Mouse (Mus musculus) midbrain, embryonic 10.5 days (tissue): ENCODE data around the gene Serpinb6a. TPM values are rescaled to one million over a fixed set of nuclear protein-coding genes. Genes with fewer than 3 reads are reported as not detected.
"Not testable (repeated sequence)": the region's sequence is repeated elsewhere in the genome, so short reads cannot be mapped to it uniquely, and the experiment has no call there.

Experiments used
- DNase-seq: peaks from one replicate; pipeline ENCODE4 v3.0.0-alpha.2; 2017; ENCODE audit warnings: low spot score
- H3K27ac ChIP-seq: fragments of 300-500 bp; sonication (generic); replicated peaks from 2 replicates; pipeline ENCODE4 v1.5.1; 2016; ENCODE audit warnings: mild to moderate bottlenecking
- H3K27me3 ChIP-seq: fragments of 300-500 bp; sonication (generic); 2 replicates; pipeline ENCODE4 v1.6.1; 2016; ENCODE audit warnings: low read depth, mild to moderate bottlenecking; ENCODE audit not compliant: poor library complexity, severe bottlenecking
- H3K36me3 ChIP-seq: fragments of 300-500 bp; sonication (generic); 2 replicates; pipeline ENCODE4 v1.6.1; 2016; ENCODE audit warnings: mild to moderate bottlenecking, moderate library complexity
- H3K4me1 ChIP-seq: fragments of 300-500 bp; sonication (generic); 2 replicates; pipeline ENCODE4 v1.6.1; 2016
- H3K4me3 ChIP-seq: fragments of 300-500 bp; sonication (generic); 2 replicates; pipeline ENCODE4 v1.5.1; 2016; ENCODE audit warnings: mild to moderate bottlenecking, moderate library complexity
- H3K9me3 ChIP-seq: fragments of 300-500 bp; sonication (generic); replicated peaks from 2 replicates; pipeline ENCODE4 v1.6.1; 2016; ENCODE audit warnings: mild to moderate bottlenecking
- WGBS: fragments of 180-500 bp; shearing (Covaris S2); methylation state at CpG from one replicate; pipeline ENCODE4 v1.1.7; 2016; 5-methylcytosine and 5-hydroxymethylcytosine counted together
- polyA plus RNA-seq: library from polyadenylated mRNA; unstranded; fragments of >200 nt; fragmentation: Nextera tagmentation; extraction: Ambion mirVana; gene quantifications from 2 replicates; pipeline ENCODE4 v1.2.1, GENCODE M21; 2016

Serpinb6a gene
- polyA plus RNA-seq, 1 experiment from 2014 or later, result 27.6 TPM

GRCm38 (mm10) chr13:33964206-33965046, 38.2 kb downstream of the Serpinb6a start, which contains the start of gene Nqo2:
Nqo2 (plus strand) TSS chr13:33964687.
- peak; percentile 83 for DNase-seq
- peak within 1 kb of the TSS; percentile 90 for H3K27ac ChIP-seq
- WGBS, result 3% methylated on average over 22 of the region's 22 CpGs
- H3K36me3 ChIP-seq, result no peaks in the 10 kb centered on the region
- H3K9me3 ChIP-seq, result no peaks in the 10 kb centered on the region
- peaks cover 17% of the 10 kb centered on the region for H3K4me1 ChIP-seq
- H3K4me3 ChIP-seq, result peak within 1 kb of the TSS; percentile 66
- H3K27me3 ChIP-seq, result no peaks in the 10 kb centered on the region

DNA sequence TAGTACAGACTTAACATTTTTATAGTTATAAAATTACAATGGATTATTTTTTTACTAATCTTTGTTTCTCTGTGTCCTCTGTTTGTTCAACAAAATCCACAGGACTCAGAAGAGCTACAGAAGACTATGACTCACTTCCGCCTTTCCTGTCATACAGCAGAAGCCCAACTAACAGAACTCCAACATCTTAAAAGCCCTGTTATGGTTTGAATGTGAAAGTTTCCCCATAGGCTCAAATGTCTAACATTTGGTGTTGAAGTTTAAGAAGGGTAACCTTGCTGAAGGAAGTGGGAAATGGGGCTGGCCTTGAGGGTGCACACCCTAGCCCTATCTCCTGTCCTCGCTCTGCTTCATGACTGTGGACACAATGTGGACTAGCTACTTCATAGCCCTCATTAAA, 42.8 kb downstream of the Serpinb6a start:
- Histone ChIP-seq H3K27ac (no peak overlapping the region), H3K36me3 (no peaks in the 10 kb centered on the region), H3K27me3 (no peaks in the 10 kb centered on the region), H3K4me1 (peaks cover 6% of the 10 kb centered on the region), H3K4me3 (no peak overlapping the region), H3K9me3 (no peaks in the 10 kb centered on the region)
- DNase-seq, result no peak
- WGBS, result 89% methylated on average over 2 of the region's 2 CpGs

GRCm38 (mm10) chr13:33956571-33957421, 45.8 kb downstream of the Serpinb6a start:
- no peaks in the 10 kb centered on the region for H3K36me3 ChIP-seq
- H3K27ac ChIP-seq, result no peak overlapping the region
- H3K4me3 ChIP-seq, result no peak overlapping the region
- H3K9me3 ChIP-seq, result no peaks in the 10 kb centered on the region
- no peaks in the 10 kb centered on the region for H3K4me1 ChIP-seq
- no peaks in the 10 kb centered on the region for H3K27me3 ChIP-seq
- DNase-seq, result no peak
- WGBS, result 42% methylated on average over 6 of the region's 6 CpGs

GRCm38 (mm10) chr13:33952947-33953346, 49.6 kb downstream of the Serpinb6a start:
- H3K4me1 ChIP-seq, result no peaks in the 10 kb centered on the region
- H3K27me3 ChIP-seq, result no peaks in the 10 kb centered on the region
- H3K27ac ChIP-seq, result no peak overlapping the region
- DNase-seq, result no peak
- no peaks in the 10 kb centered on the region for H3K36me3 ChIP-seq
- 85% methylated on average over 2 of the region's 2 CpGs for WGBS
- H3K4me3 ChIP-seq, result no peak overlapping the region
- no peaks in the 10 kb centered on the region for H3K9me3 ChIP-seq

- H3K4me1 ChIP-seq, result no peaks in the 10 kb centered on the region
- no peak for DNase-seq
- 67% methylated on average over 1 of the region's 1 CpGs for WGBS
- no peaks in the 10 kb centered on the region for H3K27me3 ChIP-seq
- no peaks in the 10 kb centered on the region for H3K9me3 ChIP-seq
- no peak overlapping the region for H3K27ac ChIP-seq
- H3K4me3 ChIP-seq, result no peak overlapping the region
- H3K36me3 ChIP-seq, result no peaks in the 10 kb centered on the region
These were observed 50.5 kb downstream of the Serpinb6a start for GRCm38 (mm10) chr13:33952075-33952449.

- 86% methylated on average over 4 of the region's 4 CpGs for WGBS
- Histone ChIP-seq H3K4me3 (no peak overlapping the region), H3K4me1 (no peaks in the 10 kb centered on the region), H3K36me3 (no peaks in the 10 kb centered on the region), H3K27me3 (no peaks in the 10 kb centered on the region), H3K9me3 (no peaks in the 10 kb centered on the region), H3K27ac (no peak overlapping the region)
- DNase-seq, result no peak
These were observed 51.1 kb downstream of the Serpinb6a start for GRCm38 (mm10) chr13:33951308-33952074.

- peak; percentile 27 for DNase-seq
- no peaks in the 10 kb centered on the region for H3K9me3 ChIP-seq
- no peak overlapping the region for H3K4me3 ChIP-seq
- H3K27ac ChIP-seq, result no peak overlapping the region
- WGBS, result 46% methylated on average over 4 of the region's 4 CpGs
- no peaks in the 10 kb centered on the region for H3K4me1 ChIP-seq
- no peaks in the 10 kb centered on the region for H3K27me3 ChIP-seq
- no peaks in the 10 kb centered on the region for H3K36me3 ChIP-seq
These were observed 60.3 kb downstream of the Serpinb6a start for GRCm38 (mm10) chr13:33942212-33942779.

GRCm38 (mm10) chr13:33941288-33941808, 61.2 kb downstream of the Serpinb6a start:
- no peak for DNase-seq

DNA sequence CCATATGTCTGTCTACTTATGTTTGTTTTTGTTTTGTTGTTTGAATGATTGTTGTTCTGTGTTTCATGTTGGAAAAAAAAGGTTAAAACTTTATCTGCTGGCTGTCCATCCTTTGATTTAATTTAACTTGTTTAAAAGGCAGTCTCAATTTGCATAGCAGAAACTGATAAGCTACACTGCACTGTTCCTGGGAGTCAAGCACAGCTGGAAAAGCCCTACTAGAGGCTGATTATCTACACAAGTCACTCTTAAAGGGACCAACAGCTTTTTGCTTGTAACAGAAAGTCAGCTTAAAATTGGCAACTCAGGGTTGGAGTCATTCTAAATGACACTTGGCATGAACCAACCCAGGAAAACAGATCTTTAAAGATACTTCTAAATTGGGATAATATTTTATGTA, 65.0 kb downstream of the Serpinb6a start:
- not testable (repeated sequence) for H3K27ac ChIP-seq, H3K9me3 ChIP-seq, H3K4me3 ChIP-seq, H3K36me3 ChIP-seq, DNase-seq, H3K27me3 ChIP-seq
- H3K4me1 ChIP-seq, result peaks cover 12% of the 10 kb centered on the region

More at GRCm38 (mm10) chr13:33941288-33941808, 61.2 kb downstream of the Serpinb6a start:
- no peaks in the 10 kb centered on the region for H3K9me3 ChIP-seq
- WGBS, result 86% methylated on average over 5 of the region's 5 CpGs
- H3K4me1 ChIP-seq, result no peaks in the 10 kb centered on the region
- H3K27ac ChIP-seq, result no peak overlapping the region
- peaks cover 5% of the 10 kb centered on the region; the same call in 1 of the 2 replicates for H3K27me3 ChIP-seq
- H3K36me3 ChIP-seq, result no peaks in the 10 kb centered on the region
- no peak overlapping the region for H3K4me3 ChIP-seq

DNA sequence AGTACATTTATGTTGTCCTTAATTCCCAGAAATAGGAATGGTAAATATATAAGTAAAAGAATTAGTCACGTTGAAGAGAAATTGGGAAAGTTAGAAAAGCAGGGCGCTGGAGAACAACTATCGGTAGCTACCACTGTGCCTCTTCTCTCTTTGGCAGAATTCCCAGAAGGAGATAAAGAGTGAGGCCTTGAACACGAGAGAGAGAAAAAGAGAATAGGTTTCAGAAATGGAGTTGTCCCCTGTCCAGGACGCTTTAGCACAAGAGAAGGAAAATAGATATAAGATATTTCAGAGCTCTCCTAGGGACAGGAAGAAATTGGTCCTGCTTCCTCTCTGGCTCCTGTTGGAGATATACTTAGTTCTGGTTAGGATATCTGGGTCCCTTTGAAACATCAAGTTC, 65.4 kb downstream of the Serpinb6a start:
- H3K4me3 ChIP-seq, result no peak overlapping the region
- 96% methylated on average over 5 of the region's 5 CpGs for WGBS
- H3K27ac ChIP-seq, result no peak overlapping the region
- peaks cover 7% of the 10 kb centered on the region; the same call in 1 of the 2 replicates for H3K27me3 ChIP-seq
- H3K4me1 ChIP-seq, result peaks cover 12% of the 10 kb centered on the region
- H3K9me3 ChIP-seq, result no peaks in the 10 kb centered on the region
- H3K36me3 ChIP-seq, result no peaks in the 10 kb centered on the region
- no peak for DNase-seq

DNA sequence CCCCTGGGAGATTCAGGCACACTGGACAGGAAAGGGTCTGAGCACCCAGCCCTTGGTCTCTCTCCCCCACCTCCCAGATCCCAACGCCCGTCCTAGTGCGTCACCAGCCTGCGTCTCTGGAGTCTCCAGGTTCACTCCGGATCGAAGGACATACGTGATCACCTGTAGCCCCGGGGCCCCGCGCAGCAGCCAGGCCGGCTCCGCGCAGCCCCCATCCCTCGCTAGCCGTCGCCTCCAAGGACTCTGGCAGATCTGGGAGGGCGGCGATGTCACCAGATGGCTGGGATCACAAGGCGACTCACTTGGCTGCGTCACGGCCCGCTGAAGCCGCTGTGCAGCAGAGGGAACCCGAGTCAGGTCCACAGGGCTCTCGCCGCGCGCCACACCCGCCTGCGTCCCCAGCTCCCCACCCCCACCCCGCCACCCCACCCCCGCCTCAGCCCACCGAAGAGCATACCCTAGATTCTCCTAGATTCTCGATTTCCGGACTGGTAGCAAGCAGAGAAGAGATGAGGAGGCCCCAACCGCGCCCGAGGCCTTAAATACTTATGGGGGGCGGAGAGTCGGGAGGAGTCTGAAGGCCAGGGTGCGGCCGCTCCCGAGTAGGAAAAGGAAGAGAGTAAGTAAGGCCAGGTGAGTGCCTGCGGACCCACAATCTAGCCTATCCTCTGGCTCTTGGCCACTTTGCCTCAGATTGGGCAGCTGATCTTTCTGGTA, 67.0 kb downstream of the Serpinb6a start:
- H3K4me1 ChIP-seq, result peaks cover 12% of the 10 kb centered on the region
- WGBS, result under 1% methylated on average over 44 of the region's 44 CpGs
- no peaks in the 10 kb centered on the region for H3K9me3 ChIP-seq
- peak; percentile 65 for DNase-seq
- H3K4me3 ChIP-seq, result peak overlapping the region; percentile 71
- peaks cover 7% of the 10 kb centered on the region; the same call in 1 of the 2 replicates for H3K27me3 ChIP-seq
- no peaks in the 10 kb centered on the region for H3K36me3 ChIP-seq
- peak overlapping the region; percentile 85 for H3K27ac ChIP-seq
